Mouse (Mus musculus) WW6 (cell line): ENCODE measurements around the gene Palm2.

Experiments used
- DNase-seq: peaks from one replicate; pipeline ENCODE4 v3.0.0-alpha.2; 2013; ENCODE audit warnings: low read depth, low spot score

Palm2 gene

DNA sequence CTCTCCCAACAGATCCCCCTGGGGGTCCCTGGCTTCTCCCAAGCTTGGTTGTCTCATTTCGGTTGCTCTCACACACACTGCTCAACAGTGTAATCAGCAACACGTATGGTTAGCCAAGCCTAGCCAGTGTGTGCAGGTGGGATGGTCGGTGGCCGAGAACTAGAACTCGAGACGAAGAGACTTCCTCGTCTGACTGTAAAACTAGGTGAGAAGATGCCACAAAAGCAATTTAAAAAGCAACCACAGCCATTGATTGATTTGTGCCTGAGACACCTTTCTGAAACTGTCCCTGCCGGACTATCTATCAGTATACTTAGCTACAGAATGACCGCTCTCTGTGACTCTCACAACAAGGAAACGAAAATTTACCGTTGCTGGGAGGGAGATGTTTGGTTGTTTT is 321.0 kb downstream of the Palm2 start:
- no peak for DNase-seq

DNA sequence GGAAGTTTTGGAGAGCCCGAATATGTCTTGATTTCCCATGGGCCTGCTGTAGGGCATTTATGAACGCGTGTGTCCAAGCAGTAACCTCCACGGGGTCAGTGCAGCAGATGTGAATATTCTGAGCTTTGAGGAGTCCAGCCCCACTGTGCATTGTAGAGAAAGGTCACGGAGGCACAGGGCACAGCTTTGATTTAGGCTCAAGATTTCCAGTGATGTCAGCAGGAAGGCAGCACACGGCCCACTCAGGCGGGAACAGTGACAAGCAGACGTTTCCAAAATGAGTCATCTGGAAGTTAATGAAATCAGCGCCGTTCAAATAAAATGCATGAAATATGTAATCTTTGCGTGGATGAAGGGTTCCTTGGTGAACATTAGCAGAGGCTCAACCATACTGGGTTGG is 323.9 kb downstream of the Palm2 start:
- no peak for DNase-seq
